Mouse (Mus musculus): ENCODE data around the gene Ctnna2.

Ctnna2 gene

GRCm38 (mm10) chr6:77979241-77979961, at the start of gene Ctnna2:
Ctnna2 (minus strand) TSS chr6:77979699.
- peak; percentile 25 for DNase-seq (ENCODE audit: low read depth)

- DNase-seq (ENCODE audit: low read depth) = peak; percentile 1
These were observed 896 bp upstream of the Ctnna2 start for GRCm38 (mm10) chr6:77980137-77981052.

- no peak for DNase-seq (ENCODE audit: low read depth)
These were observed 841 bp downstream of the Ctnna2 start for GRCm38 (mm10) chr6:77978476-77979240.

DNA sequence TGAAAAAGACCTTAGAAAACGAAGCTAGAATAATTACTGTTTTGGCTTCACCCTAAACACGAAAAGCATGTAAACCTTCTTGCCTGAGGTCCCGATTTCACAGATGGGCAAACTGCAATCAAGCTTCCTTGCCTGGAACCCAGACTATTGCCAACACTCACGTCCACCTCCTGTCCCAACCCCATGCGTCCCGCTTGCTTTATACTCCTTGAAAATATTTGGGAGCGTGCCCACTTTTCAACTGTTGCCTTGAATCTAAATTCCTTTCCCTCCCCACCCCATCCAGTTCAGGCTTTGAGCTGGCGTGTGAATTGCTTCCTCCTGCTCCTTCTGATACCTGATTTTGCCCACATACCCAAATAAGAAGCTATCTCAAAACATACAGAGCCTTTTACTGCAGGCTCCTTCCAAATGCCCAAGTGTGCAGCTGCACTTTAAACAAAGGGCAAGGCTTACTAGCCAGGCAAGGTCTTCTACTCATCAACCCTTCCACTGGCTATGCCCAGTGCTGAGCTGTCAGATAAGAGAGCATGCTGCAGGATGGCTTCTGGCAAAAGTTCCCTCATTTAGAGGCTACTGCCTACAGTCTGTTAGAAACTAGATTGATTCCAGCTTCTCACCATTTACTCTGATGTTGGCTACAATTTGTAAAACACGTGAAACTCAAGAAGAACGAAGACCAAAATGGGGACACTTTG, 8.8 kb downstream of the Ctnna2 start:
- DNase-seq (ENCODE audit: low read depth) = no peak

DNA sequence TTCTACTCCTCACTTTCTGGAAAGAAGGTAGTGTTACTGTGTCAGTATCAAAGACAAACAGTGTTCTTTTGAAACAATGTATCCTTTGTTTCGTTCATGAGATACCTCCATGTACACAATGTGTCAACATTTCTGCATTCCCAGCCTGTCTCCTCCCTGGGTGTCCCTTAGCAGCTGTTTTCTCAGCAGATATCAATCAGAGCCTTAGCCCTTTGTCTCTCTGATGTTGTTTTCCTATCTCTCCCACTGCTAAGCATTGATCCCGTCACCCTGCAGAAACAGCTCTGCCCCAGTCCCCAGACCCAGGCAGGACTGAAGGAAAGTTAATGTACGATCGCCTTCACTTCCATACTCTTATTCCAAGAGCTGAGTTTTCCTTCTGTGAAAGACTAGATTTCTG, 9.7 kb downstream of the Ctnna2 start:
- DNase-seq (ENCODE audit: low read depth) = no peak

- no peak for DNase-seq (ENCODE audit: low read depth)
These were observed 17.5 kb downstream of the Ctnna2 start for GRCm38 (mm10) chr6:77962011-77962410.

DNA sequence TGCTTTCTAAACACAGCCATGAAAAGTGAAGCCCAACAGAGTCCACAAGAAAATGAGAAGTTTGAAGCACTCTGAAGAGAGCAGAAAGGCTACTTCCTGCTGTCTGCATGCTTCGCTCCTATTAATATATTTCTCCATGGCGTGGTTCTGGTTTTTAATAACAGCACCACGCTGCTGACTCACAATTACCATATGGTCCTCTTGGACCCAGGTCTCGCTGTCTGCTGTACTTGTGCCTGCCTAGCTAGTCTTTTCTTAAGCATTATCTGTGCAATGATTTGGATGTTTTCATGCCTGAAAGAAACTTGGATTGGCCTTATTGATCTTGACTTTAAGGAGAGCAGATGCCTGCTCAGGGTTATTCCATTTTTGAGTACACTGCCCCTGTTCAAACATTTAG, 28.2 kb downstream of the Ctnna2 start:
- DNase-seq (ENCODE audit: low read depth) = no peak

DNA sequence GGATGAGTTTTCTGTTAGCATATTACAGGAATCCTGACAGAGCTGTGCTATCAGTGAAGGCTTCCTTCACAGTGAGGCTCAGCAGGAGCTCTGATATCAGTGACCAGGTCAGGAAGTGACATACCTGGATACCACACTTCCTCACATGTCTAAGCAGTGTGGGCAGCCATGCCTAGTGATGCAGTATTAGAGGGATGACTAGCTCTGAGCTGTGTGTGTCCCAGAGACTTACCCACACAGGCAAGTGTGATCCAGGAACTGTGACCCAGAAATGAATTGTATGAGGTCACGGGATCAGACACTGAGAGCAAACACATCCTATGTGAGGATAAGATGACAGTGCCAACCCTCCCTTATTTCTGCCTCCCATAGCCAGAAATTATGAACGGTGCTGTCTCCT, 28.8 kb downstream of the Ctnna2 start:
- no peak for DNase-seq (ENCODE audit: low read depth)

GRCm38 (mm10) chr6:77929375-77929774, 50.1 kb downstream of the Ctnna2 start:
- no peak for DNase-seq (ENCODE audit: low read depth)

GRCm38 (mm10) chr6:77873150-77873549, 106.3 kb downstream of the Ctnna2 start:
- no peak for DNase-seq (ENCODE audit: low read depth)

- no peak for DNase-seq (ENCODE audit: low read depth)
These were observed 110.2 kb downstream of the Ctnna2 start for GRCm38 (mm10) chr6:77869313-77869712.

- DNase-seq (ENCODE audit: low read depth) = no peak
These were observed 111.4 kb downstream of the Ctnna2 start for GRCm38 (mm10) chr6:77868119-77868518.

GRCm38 (mm10) chr6:77863379-77863778, 116.1 kb downstream of the Ctnna2 start:
- no peak for DNase-seq (ENCODE audit: low read depth)

DNA sequence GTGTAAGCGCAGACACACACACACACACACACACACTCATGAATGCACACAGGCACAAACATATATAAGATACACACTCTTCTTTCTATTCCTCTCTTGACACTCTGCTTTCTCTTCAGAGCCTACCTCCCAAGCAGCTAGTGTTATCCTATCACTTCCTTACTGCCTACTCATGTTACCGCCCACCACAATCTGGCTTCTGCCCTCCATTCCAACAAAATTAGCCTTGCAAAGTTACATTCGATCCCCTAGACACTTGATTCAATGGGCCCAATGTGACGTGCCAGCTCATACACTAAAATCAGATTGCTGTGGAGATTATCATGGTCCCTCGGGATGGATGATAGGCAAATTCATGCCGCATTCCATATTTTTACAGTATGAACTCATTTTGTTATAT, 116.7 kb downstream of the Ctnna2 start:
- DNase-seq (ENCODE audit: low read depth) = no peak

DNA sequence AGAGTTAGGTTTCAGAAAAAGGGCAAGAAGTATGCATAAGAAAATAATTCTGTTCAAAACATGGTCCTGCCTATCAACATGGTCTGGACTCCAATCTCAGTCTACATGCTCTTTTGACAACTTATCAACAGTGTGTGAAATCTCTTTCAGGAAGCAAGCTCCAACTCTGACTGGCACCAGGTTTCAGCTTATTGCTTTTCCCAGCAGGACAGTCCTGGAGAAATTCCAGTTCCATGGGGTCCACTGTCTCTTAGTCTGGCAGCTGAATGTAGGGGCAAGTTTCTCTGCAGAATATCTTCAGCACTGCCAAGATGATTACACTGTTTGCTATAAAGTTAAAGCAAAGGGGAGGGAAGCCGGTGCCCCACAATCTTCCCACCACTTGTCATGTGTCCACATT, 130.1 kb downstream of the Ctnna2 start:
- DNase-seq (ENCODE audit: low read depth) = no peak

- no peak for DNase-seq (ENCODE audit: low read depth)
These were observed 130.7 kb downstream of the Ctnna2 start for GRCm38 (mm10) chr6:77848796-77849195.

DNA sequence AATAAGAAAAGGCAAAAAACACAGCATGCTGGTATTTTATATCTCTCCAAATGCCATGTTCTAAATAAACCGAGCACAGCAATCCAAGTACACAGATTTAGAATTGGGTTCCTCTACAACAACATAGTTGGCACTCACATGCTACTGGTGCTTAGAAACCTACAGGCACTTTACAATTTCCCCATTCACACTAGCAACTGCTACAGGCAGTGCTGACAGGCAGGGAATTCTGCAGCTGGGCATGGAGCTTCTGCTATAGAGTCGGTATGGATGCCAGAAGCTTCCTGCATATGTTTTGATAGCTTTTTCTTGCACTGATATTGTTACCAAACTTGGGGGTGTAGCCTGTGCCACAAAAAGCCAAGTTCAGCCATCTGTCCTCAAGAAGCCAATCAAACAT, 131.8 kb downstream of the Ctnna2 start:
- DNase-seq (ENCODE audit: low read depth) = no peak

DNA sequence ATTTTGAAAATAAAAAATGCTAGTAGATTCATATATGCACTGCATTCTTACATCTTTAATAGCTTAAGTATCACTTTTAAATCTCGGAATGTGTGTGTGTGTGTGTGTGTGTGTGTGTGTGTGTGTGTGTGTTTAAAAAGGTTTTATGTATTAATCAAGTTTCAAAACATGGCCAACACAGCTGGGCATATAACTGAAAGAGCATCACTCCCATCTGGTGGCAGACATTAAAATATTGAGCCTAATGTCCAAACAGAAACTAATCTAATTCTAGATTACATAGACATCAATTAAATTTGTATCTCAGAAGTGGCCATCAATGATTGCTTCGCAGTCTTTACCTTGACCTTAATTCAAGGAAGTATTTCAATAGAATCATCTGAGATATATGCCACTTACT, 140.4 kb downstream of the Ctnna2 start:
- DNase-seq (ENCODE audit: low read depth) = no peak

GRCm38 (mm10) chr6:77838653-77839052, 140.8 kb downstream of the Ctnna2 start:
- no peak for DNase-seq (ENCODE audit: low read depth)

GRCm38 (mm10) chr6:77837543-77837942, 142.0 kb downstream of the Ctnna2 start:
- no peak for DNase-seq (ENCODE audit: low read depth)

- no peak for DNase-seq (ENCODE audit: low read depth)
These were observed 144.8 kb downstream of the Ctnna2 start for GRCm38 (mm10) chr6:77834680-77835079.

- no peak for DNase-seq (ENCODE audit: low read depth)
These were observed 152.0 kb downstream of the Ctnna2 start for GRCm38 (mm10) chr6:77827526-77827925.
